Mouse (Mus musculus): Measurements from ENCODE around the gene Slc38a9. TPM values are rescaled to one million over a fixed set of nuclear protein-coding genes. Genes with fewer than 3 reads are reported as not detected.
A peak's percentile ranks its signal among the peaks of the same experiment; 100 is the strongest.

The Slc38a9 gene
- polyA plus RNA-seq, 1 experiment = 3.7 TPM

- Histone ChIP-seq H3K36me3 (ENCODE audit: control insufficient read depth, insufficient read depth) (no peaks in the 10 kb centered on the region), H3K27me3 (ENCODE audit: control insufficient read depth, insufficient read depth, insufficient read length) (no peaks in the 10 kb centered on the region), H3K4me2 (ENCODE audit: low read depth) (no peak overlapping the region), H3K4me3 (no peak overlapping the region), H3ac (ENCODE audit: control insufficient read depth, insufficient read length) (no peak overlapping the region), H3K79me2 (ENCODE audit: control insufficient read depth, insufficient read depth) (no peaks in the 10 kb centered on the region)
- TF ChIP-seq MAX (IDR thresholded peaks at IDR 0.05; ENCODE audit: low read depth) = no peak
- TF ChIP-seq MYOD1 (IDR thresholded peaks at IDR 0.05; ENCODE audit: control insufficient read depth in 1 of 3, insufficient read length in 2 of 3, low read depth in 2 of 3) = peak in 1 of 3 experiments; percentile 8
- TF ChIP-seq USF1 (IDR thresholded peaks at IDR 0.05; ENCODE audit: low read depth) = peak; percentile 86
- peak; percentile 68; the same call in 1 of the 2 replicates for TF ChIP-seq CEBPB (IDR thresholded peaks at IDR 0.05; ENCODE audit: insufficient read depth, poor library complexity, severe bottlenecking)
- no peak for TF ChIP-seq TCF3 (IDR thresholded peaks at IDR 0.05; ENCODE audit: insufficient read length, low read depth)
- TF ChIP-seq TCF12 (IDR thresholded peaks at IDR 0.05; ENCODE audit: insufficient read depth, poor library complexity, severe bottlenecking) = peak; percentile 19
- TF ChIP-seq SRF (IDR thresholded peaks at IDR 0.05; ENCODE audit: control insufficient read depth, insufficient read length, low read depth) = no peak
- peak in 1 of 3 experiments; percentile 21 for TF ChIP-seq MYOG (IDR thresholded peaks at IDR 0.05; ENCODE audit: control insufficient read depth in 1 of 3, insufficient read depth in 1 of 3, insufficient read length in 2 of 3, low read depth in 2 of 3)
- no peak for TF ChIP-seq REST (IDR thresholded peaks at IDR 0.05; ENCODE audit: insufficient read depth, insufficient read length)
These were observed 113.6 kb downstream of the Slc38a9 start for GRCm38 (mm10) chr13:112773991-112774675.

- H3K79me2 ChIP-seq (ENCODE audit: control insufficient read depth, insufficient read depth) = no peaks in the 10 kb centered on the region
- H3K4me3 ChIP-seq = no peak overlapping the region
- no peaks in the 10 kb centered on the region for H3K36me3 ChIP-seq (ENCODE audit: control insufficient read depth, insufficient read depth)
- H3ac ChIP-seq (ENCODE audit: control insufficient read depth, insufficient read length) = no peak overlapping the region
- no peak overlapping the region for H3K4me2 ChIP-seq (ENCODE audit: low read depth)
- TF ChIP-seq REST (IDR thresholded peaks at IDR 0.05; ENCODE audit: insufficient read depth, insufficient read length) (no peak), CEBPB (IDR thresholded peaks at IDR 0.05; ENCODE audit: insufficient read depth, poor library complexity, severe bottlenecking) (no peak), TCF3 (IDR thresholded peaks at IDR 0.05; ENCODE audit: insufficient read length, low read depth) (no peak), SRF (IDR thresholded peaks at IDR 0.05; ENCODE audit: control insufficient read depth, insufficient read length, low read depth) (no peak), POLR2A (IDR thresholded peaks at IDR 0.05; ENCODE audit: insufficient read length, low read depth) (no peak), MYOG (IDR thresholded peaks at IDR 0.05; ENCODE audit: control insufficient read depth in 1 of 3, insufficient read depth in 1 of 3, insufficient read length in 2 of 3, low read depth in 2 of 3) (no peak), POLR2AphosphoS2 (IDR thresholded peaks at IDR 0.05; ENCODE audit: insufficient read length, low read depth) (no peak), MYOD1 (IDR thresholded peaks at IDR 0.05; ENCODE audit: control insufficient read depth in 1 of 3, insufficient read length in 2 of 3, low read depth in 2 of 3) (no peak), TCF12 (IDR thresholded peaks at IDR 0.05; ENCODE audit: insufficient read depth, poor library complexity, severe bottlenecking) (no peak), MAX (IDR thresholded peaks at IDR 0.05; ENCODE audit: low read depth) (no peak)
- no peaks in the 10 kb centered on the region for H3K27me3 ChIP-seq (ENCODE audit: control insufficient read depth, insufficient read depth, insufficient read length)
These were observed 115.3 kb downstream of the Slc38a9 start for GRCm38 (mm10) chr13:112775856-112776255.

- TF ChIP-seq MYOD1 (IDR thresholded peaks at IDR 0.05; ENCODE audit: control insufficient read depth in 1 of 3, insufficient read length in 2 of 3, low read depth in 2 of 3) (no peak), CEBPB (IDR thresholded peaks at IDR 0.05; ENCODE audit: insufficient read depth, poor library complexity, severe bottlenecking) (peak; percentile 92)
- Histone ChIP-seq H3ac (ENCODE audit: control insufficient read depth, insufficient read length) (no peak overlapping the region), H3K27me3 (ENCODE audit: control insufficient read depth, insufficient read depth, insufficient read length) (no peaks in the 10 kb centered on the region), H3K4me2 (ENCODE audit: low read depth) (peak overlapping the region; percentile 48), H3K4me3 (no peak overlapping the region), H3K36me3 (ENCODE audit: control insufficient read depth, insufficient read depth) (no peaks in the 10 kb centered on the region), H3K79me2 (ENCODE audit: control insufficient read depth, insufficient read depth) (no peaks in the 10 kb centered on the region)
These were observed 117.9 kb downstream of the Slc38a9 start for GRCm38 (mm10) chr13:112778407-112778806.

GRCm38 (mm10) chr13:112785305-112785704 is 124.8 kb downstream of the Slc38a9 start:
- no peak overlapping the region for H3ac ChIP-seq (ENCODE audit: control insufficient read depth, insufficient read length)
- H3K4me3 ChIP-seq = no peak overlapping the region
- no peaks in the 10 kb centered on the region for H3K36me3 ChIP-seq (ENCODE audit: control insufficient read depth, insufficient read depth)
- TF ChIP-seq E2F4 (IDR thresholded peaks at IDR 0.05; ENCODE audit: insufficient read depth) = no peak
- no peak for TF ChIP-seq TCF12 (IDR thresholded peaks at IDR 0.05; ENCODE audit: insufficient read depth, poor library complexity, severe bottlenecking)
- no peak for TF ChIP-seq MYOG (IDR thresholded peaks at IDR 0.05; ENCODE audit: control insufficient read depth in 1 of 3, insufficient read depth in 1 of 3, insufficient read length in 2 of 3, low read depth in 2 of 3)
- TF ChIP-seq REST (IDR thresholded peaks at IDR 0.05; ENCODE audit: insufficient read depth, insufficient read length) = no peak
- TF ChIP-seq TCF3 (IDR thresholded peaks at IDR 0.05; ENCODE audit: insufficient read length, low read depth) = no peak
- TF ChIP-seq USF1 (IDR thresholded peaks at IDR 0.05; ENCODE audit: low read depth) = no peak
- no peak for TF ChIP-seq POLR2AphosphoS2 (IDR thresholded peaks at IDR 0.05; ENCODE audit: insufficient read length, low read depth)
- TF ChIP-seq POLR2A (IDR thresholded peaks at IDR 0.05; ENCODE audit: insufficient read length, low read depth) = no peak
- TF ChIP-seq CEBPB (IDR thresholded peaks at IDR 0.05; ENCODE audit: insufficient read depth, poor library complexity, severe bottlenecking) = no peak
- no peak for TF ChIP-seq MAX (IDR thresholded peaks at IDR 0.05; ENCODE audit: low read depth)
- TF ChIP-seq MYOD1 (IDR thresholded peaks at IDR 0.05; ENCODE audit: control insufficient read depth in 1 of 3, insufficient read length in 2 of 3, low read depth in 2 of 3) = no peak
- TF ChIP-seq SRF (IDR thresholded peaks at IDR 0.05; ENCODE audit: control insufficient read depth, insufficient read length, low read depth) = no peak
- no peaks in the 10 kb centered on the region for H3K79me2 ChIP-seq (ENCODE audit: control insufficient read depth, insufficient read depth)
- no peaks in the 10 kb centered on the region for H3K27me3 ChIP-seq (ENCODE audit: control insufficient read depth, insufficient read depth, insufficient read length)
- H3K4me2 ChIP-seq (ENCODE audit: low read depth) = no peak overlapping the region

GRCm38 (mm10) chr13:112786142-112786541 is 125.6 kb downstream of the Slc38a9 start:
- no peaks in the 10 kb centered on the region for H3K27me3 ChIP-seq (ENCODE audit: control insufficient read depth, insufficient read depth, insufficient read length)
- no peaks in the 10 kb centered on the region for H3K79me2 ChIP-seq (ENCODE audit: control insufficient read depth, insufficient read depth)
- TF ChIP-seq MAX (IDR thresholded peaks at IDR 0.05; ENCODE audit: low read depth) (no peak), TCF12 (IDR thresholded peaks at IDR 0.05; ENCODE audit: insufficient read depth, poor library complexity, severe bottlenecking) (no peak), CEBPB (IDR thresholded peaks at IDR 0.05; ENCODE audit: insufficient read depth, poor library complexity, severe bottlenecking) (no peak), POLR2AphosphoS2 (IDR thresholded peaks at IDR 0.05; ENCODE audit: insufficient read length, low read depth) (no peak)
- H3ac ChIP-seq (ENCODE audit: control insufficient read depth, insufficient read length) = no peak overlapping the region
- H3K4me3 ChIP-seq = no peak overlapping the region
- no peaks in the 10 kb centered on the region for H3K36me3 ChIP-seq (ENCODE audit: control insufficient read depth, insufficient read depth)
- no peak overlapping the region for H3K4me2 ChIP-seq (ENCODE audit: low read depth)

All from myocyte (in vitro differentiated cells).